Mouse (Mus musculus): ENCODE measurements around the gene Bhlhb9. TPM values are rescaled to one million over a fixed set of nuclear protein-coding genes. Genes with fewer than 3 reads are reported as not detected.

Bhlhb9 gene
- polyA plus RNA-seq, 1 experiment from 2014 or later: 79.5 TPM

- Histone ChIP-seq H3K9ac (replicated peaks; ENCODE audit: low read length) (no peak overlapping the region), H3K4me1 (ENCODE audit: control insufficient read depth, insufficient read depth, low read length) (no peaks in the 10 kb centered on the region), H3K27me3 (ENCODE audit: control insufficient read depth, insufficient read depth, low read length) (no peaks in the 10 kb centered on the region), H3K4me2 (ENCODE audit: low read depth, low read length) (no peak overlapping the region), H3K36me3 (replicated peaks; ENCODE audit: control insufficient read depth, insufficient read depth, low read depth, low read length) (no peaks in the 10 kb centered on the region), H3K4me3 (ENCODE audit: low read depth, low read length) (no peak overlapping the region), H3K9me3 (replicated peaks; ENCODE audit: control insufficient read depth, low read length) (no peaks in the 10 kb centered on the region), H3K27ac (replicated peaks; ENCODE audit: low read depth, low read length) (no peak overlapping the region)
- DNase-seq (ENCODE audit: low spot score) (no peak), ATAC-seq (replicated peaks; ENCODE audit: insufficient number of reproducible peaks, low FRiP score, low TSS enrichment, low read depth) (no peak)
- WGBS: 46% methylated on average over 3 of the region's 3 CpGs
These were observed 128.5 kb downstream of the Bhlhb9 start for GRCm38 (mm10) chrX:135925911-135926310.

DNA sequence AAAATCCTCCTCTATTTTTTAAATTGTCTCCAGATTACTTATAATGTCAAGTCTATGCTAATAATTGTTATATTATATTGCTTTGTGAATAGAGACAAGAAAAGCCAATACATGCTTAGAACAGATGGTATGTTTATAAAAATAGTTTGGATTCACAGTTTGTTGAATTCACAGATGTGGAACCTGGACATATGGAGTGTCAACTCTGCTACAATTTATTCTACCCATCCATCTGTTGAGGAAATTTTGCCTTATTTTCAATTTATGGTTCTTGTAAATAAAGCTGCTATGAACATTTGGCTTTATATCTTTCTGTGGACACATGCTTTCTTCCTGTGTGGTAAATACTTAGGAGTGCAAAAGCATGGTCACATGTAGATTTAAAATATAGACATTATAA lies 131.2 kb downstream of the Bhlhb9 start:
- no peak overlapping the region for H3K4me2 ChIP-seq (ENCODE audit: low read depth, low read length)
- DNase-seq (ENCODE audit: low spot score) (no peak), ATAC-seq (replicated peaks; ENCODE audit: insufficient number of reproducible peaks, low FRiP score, low TSS enrichment, low read depth) (no peak)
- H3K27ac ChIP-seq (replicated peaks; ENCODE audit: low read depth, low read length): no peak overlapping the region
- no peaks in the 10 kb centered on the region for H3K4me1 ChIP-seq (ENCODE audit: control insufficient read depth, insufficient read depth, low read length)
- no peak overlapping the region for H3K9ac ChIP-seq (replicated peaks; ENCODE audit: low read length)
- no peaks in the 10 kb centered on the region for H3K36me3 ChIP-seq (replicated peaks; ENCODE audit: control insufficient read depth, insufficient read depth, low read depth, low read length)
- no peaks in the 10 kb centered on the region for H3K9me3 ChIP-seq (replicated peaks; ENCODE audit: control insufficient read depth, low read length)
- H3K4me3 ChIP-seq (ENCODE audit: low read depth, low read length): no peak overlapping the region
- H3K27me3 ChIP-seq (ENCODE audit: control insufficient read depth, insufficient read depth, low read length): no peaks in the 10 kb centered on the region

DNA sequence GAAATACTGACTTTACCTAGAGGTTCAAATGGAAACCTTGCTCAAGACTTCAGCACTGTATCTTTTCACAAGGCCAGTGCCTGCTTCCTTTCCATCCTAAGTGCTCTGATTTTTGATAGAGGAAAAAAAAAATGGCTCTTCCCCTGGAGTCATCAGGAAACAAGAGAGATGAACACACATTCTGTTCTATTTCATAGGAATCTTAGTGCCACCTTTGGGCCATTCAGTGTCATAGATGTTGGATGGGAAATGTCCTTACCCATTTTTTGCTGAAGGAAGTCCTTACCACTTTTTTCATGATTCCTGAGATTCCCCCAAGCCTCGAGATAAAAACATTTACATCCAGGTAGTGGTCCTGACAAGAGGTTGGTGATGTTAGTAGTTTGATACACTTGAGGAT lies 139.1 kb downstream of the Bhlhb9 start:
- H3K4me3 ChIP-seq (ENCODE audit: low read depth, low read length): no peak overlapping the region
- no peaks in the 10 kb centered on the region for H3K9me3 ChIP-seq (replicated peaks; ENCODE audit: control insufficient read depth, low read length)
- no peaks in the 10 kb centered on the region for H3K4me1 ChIP-seq (ENCODE audit: control insufficient read depth, insufficient read depth, low read length)
- ATAC-seq (replicated peaks; ENCODE audit: insufficient number of reproducible peaks, low FRiP score, low TSS enrichment, low read depth): no peak
- H3K9ac ChIP-seq (replicated peaks; ENCODE audit: low read length): no peak overlapping the region
- no peak overlapping the region for H3K4me2 ChIP-seq (ENCODE audit: low read depth, low read length)
- H3K36me3 ChIP-seq (replicated peaks; ENCODE audit: control insufficient read depth, insufficient read depth, low read depth, low read length): no peaks in the 10 kb centered on the region
- H3K27ac ChIP-seq (replicated peaks; ENCODE audit: low read depth, low read length): no peak overlapping the region
- WGBS: 78% methylated on average over 1 of the region's 1 CpGs
- no peak for DNase-seq (ENCODE audit: low spot score)
- no peaks in the 10 kb centered on the region for H3K27me3 ChIP-seq (ENCODE audit: control insufficient read depth, insufficient read depth, low read length)

MicroRNAs encoded within 50 kb of the gene (microRNA counts, 519-probe panel; counts per million panel counts)
- not detected for microRNA mmu-miR-1970

Small RNA genes within 50 kb of the gene (microRNA-seq; reads per million reads assigned to microRNA genes)
- gene Mir1970 (ENCODE audit: borderline number of aligned reads): not detected

Other genes starting within 250 kb of the Bhlhb9 start
- gene Nxf7, start 198.8 kb upstream of the Bhlhb9 start, polyA plus RNA-seq (2014; fragmentation: Nextera tagmentation; extraction: Ambion mirVana): 0.08 TPM in 1 of 2 replicates, not detected in the other
- gene Prame, start 169.9 kb upstream of the Bhlhb9 start, polyA plus RNA-seq (2014; fragmentation: Nextera tagmentation; extraction: Ambion mirVana): 0.25 TPM in 1 of 2 replicates, not detected in the other
- gene Tcp11x2, start 103.8 kb upstream of the Bhlhb9 start, polyA plus RNA-seq (2014; fragmentation: Nextera tagmentation; extraction: Ambion mirVana): not detected in 2 replicates
- gene Tmsb15a, start 72.3 kb upstream of the Bhlhb9 start, polyA plus RNA-seq (2014; fragmentation: Nextera tagmentation; extraction: Ambion mirVana): not detected in 2 replicates
- gene Armcx5, start 54.9 kb upstream of the Bhlhb9 start, polyA plus RNA-seq (2014; fragmentation: Nextera tagmentation; extraction: Ambion mirVana): 11.3 and 11.6 TPM in 2 replicates
- gene Gprasp1, start 54.9 kb upstream of the Bhlhb9 start, polyA plus RNA-seq (2014; fragmentation: Nextera tagmentation; extraction: Ambion mirVana): 64.6 and 64.7 TPM in 2 replicates
- 35.2 and 35.4 TPM in 2 replicates for gene Gprasp2, start 41.4 kb downstream of the Bhlhb9 start, polyA plus RNA-seq (2014; fragmentation: Nextera tagmentation; extraction: Ambion mirVana)
- 126 and 134 TPM in 2 replicates for gene Arxes2, start 196.2 kb downstream of the Bhlhb9 start, polyA plus RNA-seq (2014; fragmentation: Nextera tagmentation; extraction: Ambion mirVana)
- 49.4 and 50.8 TPM in 2 replicates for gene Arxes1, start 235.8 kb downstream of the Bhlhb9 start, polyA plus RNA-seq (2014; fragmentation: Nextera tagmentation; extraction: Ambion mirVana)

All from embryonic facial prominence, embryonic 11.5 days (tissue).